Mouse (Mus musculus): ENCODE measurements around the gene Wdr93.

DNA sequence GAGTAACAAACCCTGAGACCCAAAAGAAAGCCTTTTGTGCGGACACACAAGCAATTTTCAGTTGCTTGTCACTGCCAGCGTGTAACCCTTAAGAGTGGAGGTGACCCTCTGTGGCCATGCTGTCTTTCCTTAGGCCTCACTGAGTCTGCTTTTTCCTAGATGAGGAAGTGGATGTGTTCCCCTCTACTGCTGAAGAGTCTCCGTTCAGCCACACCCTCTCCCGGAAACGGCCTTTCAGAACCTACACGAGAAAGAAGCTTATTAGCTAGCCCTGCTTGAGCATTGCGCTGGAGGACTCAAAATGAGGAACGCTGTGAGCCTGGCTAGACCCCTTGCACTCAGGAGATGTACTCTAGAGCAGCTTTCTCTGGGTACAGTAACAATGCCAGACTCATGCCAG is 46.5 kb upstream of the Wdr93 start:
- TF ChIP-seq CTCF (IDR thresholded peaks at IDR 0.05; ENCODE audit: insufficient read depth, low read length) (no peak), POLR2A (IDR thresholded peaks at IDR 0.05; ENCODE audit: borderline replicate concordance, extremely low read depth, low read depth, low read length) (no peak)

Measured in lung, adult 2 months (tissue).